Mouse (Mus musculus) megakaryocyte, embryonic 14.5 days (primary cell): Measurements from ENCODE around the gene Col24a1.

Experiments
- FLI1 ChIP-seq: IDR thresholded peaks from 2 replicates; pipeline ENCODE4 v1.6.1; 2012; ENCODE audit warnings: low read length, inconsistent platforms, mixed read lengths
- GATA1 ChIP-seq: IDR thresholded peaks from 3 replicates; pipeline ENCODE4 v1.6.1; 2012; ENCODE audit warnings: mixed read lengths, low read length, inconsistent platforms, borderline replicate concordance

- TF ChIP-seq GATA1 = no peak
- no peak for TF ChIP-seq FLI1
Observed at GRCm38 (mm10) chr3:145576876-145577275, 284.6 kb downstream of the Col24a1 start.
